Mouse (Mus musculus) forebrain, embryonic 16.5 days (tissue): ENCODE data around the gene Cisd1. TPM values are rescaled to one million over a fixed set of nuclear protein-coding genes. Genes with fewer than 3 reads are reported as not detected.

ENCODE experiments used
- ATAC-seq: fragments of 200-750 bp; cut with Nextera tagmentation; 2 replicates; pipeline ENCODE4 v1.8.0; 2017; ENCODE audit warnings: mild to moderate bottlenecking, moderate library complexity
- H3K27ac ChIP-seq: fragments of 300-500 bp; sonication (generic); 2 replicates; pipeline ENCODE4 v1.5.1; 2014; ENCODE audit warnings: low read length, control low read depth
- H3K27me3 ChIP-seq: fragments of 300-500 bp; sonication (generic); replicated peaks from 2 replicates; pipeline ENCODE4 v1.6.1; 2014; ENCODE audit warnings: low read length; ENCODE audit not compliant: control insufficient read depth, insufficient read depth
- H3K36me3 ChIP-seq: fragments of 300-500 bp; sonication (generic); 2 replicates; pipeline ENCODE4 v1.6.1; 2014; ENCODE audit not compliant: control insufficient read depth, insufficient read depth
- H3K4me1 ChIP-seq: fragments of 300-500 bp; sonication (generic); replicated peaks from 2 replicates; pipeline ENCODE4 v1.6.1; 2014; ENCODE audit warnings: low read length; ENCODE audit not compliant: control insufficient read depth, insufficient read depth
- H3K4me2 ChIP-seq: fragments of 300-500 bp; sonication (generic); 2 replicates; pipeline ENCODE4 v1.6.1; 2014; ENCODE audit warnings: mild to moderate bottlenecking, low read length, control low read depth
- H3K4me3 ChIP-seq: fragments of 300-500 bp; sonication (generic); replicated peaks from 2 replicates; pipeline ENCODE4 v1.5.1; 2014; ENCODE audit warnings: mild to moderate bottlenecking, low read length, control low read depth
- H3K9ac ChIP-seq: fragments of 300-500 bp; sonication (generic); replicated peaks from 2 replicates; pipeline ENCODE4 v1.6.1; 2014; ENCODE audit warnings: low read depth, low read length, control low read depth
- H3K9me3 ChIP-seq: fragments of 300-500 bp; sonication (generic); 2 replicates; pipeline ENCODE4 v1.6.1; 2016; ENCODE audit warnings: low read length; ENCODE audit not compliant: control insufficient read depth
- WGBS: fragments of 180-500 bp; shearing (Covaris S2); extraction: QIAGEN DNeasy Blood & Tissue Kit; methylation state at CpG from one replicate; pipeline ENCODE4 v1.1.7; 2014; 5-methylcytosine and 5-hydroxymethylcytosine counted together
- polyA plus RNA-seq: library from polyadenylated mRNA; unstranded; fragments of >200 nt; fragmentation: Nextera tagmentation; extraction: Ambion mirVana; gene quantifications from 2 replicates; pipeline ENCODE4 v1.2.1, GENCODE M21; 2015

The Cisd1 gene
- polyA plus RNA-seq, 1 experiment from 2014 or later: 252 TPM

DNA sequence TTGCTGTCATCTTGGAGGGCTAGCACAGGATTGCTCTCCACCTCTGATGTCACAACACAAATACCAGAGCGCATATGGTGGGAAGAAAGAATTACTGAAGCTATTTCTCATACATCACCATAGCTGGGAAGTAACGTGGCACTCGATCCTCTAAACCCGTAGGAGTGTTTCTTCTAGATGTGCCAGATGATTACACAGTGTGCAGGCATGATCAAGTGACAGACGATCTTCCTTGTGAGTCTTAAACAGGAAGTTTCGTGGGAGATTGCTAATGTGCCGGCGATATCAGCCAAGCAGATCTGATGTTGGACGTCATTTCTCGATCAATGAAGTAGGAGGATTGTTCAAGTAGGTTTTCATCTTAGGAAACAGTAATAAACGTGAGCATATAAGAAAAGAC is 29.0 kb upstream of the Cisd1 start:
- no peak for ATAC-seq
- H3K27ac ChIP-seq: no peak overlapping the region
- H3K4me3 ChIP-seq: no peak overlapping the region
- no peaks in the 10 kb centered on the region for H3K9me3 ChIP-seq
- 94% methylated on average over 11 of the region's 11 CpGs for WGBS
- H3K36me3 ChIP-seq: peaks cover 12% of the 10 kb centered on the region
- H3K27me3 ChIP-seq: no peaks in the 10 kb centered on the region
- H3K9ac ChIP-seq: no peak overlapping the region
- no peaks in the 10 kb centered on the region for H3K4me1 ChIP-seq
- H3K4me2 ChIP-seq: no peak overlapping the region

DNA sequence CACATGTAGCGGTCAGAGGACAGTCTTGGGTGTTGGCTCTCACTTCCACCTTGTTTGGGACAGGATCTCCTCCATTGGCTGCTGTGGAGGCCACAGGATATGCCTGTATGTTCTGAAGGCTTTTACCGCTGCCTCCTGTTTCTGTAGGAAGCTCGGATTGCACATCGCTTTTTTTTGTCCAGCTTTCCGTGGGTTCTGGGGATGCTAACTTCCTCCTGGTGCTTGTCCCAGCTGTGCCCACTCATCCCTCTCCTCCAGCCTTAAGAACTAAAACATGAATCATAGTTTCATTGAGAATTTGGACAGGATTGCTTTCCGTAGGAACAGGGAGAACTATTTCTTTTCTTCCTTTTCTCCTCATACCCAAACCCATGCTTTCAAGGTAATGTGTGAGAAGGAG is 27.1 kb upstream of the Cisd1 start:
- Histone ChIP-seq H3K9me3 (no peaks in the 10 kb centered on the region), H3K9ac (no peak overlapping the region), H3K27me3 (no peaks in the 10 kb centered on the region), H3K4me1 (no peaks in the 10 kb centered on the region), H3K4me3 (no peak overlapping the region), H3K27ac (no peak overlapping the region), H3K36me3 (peaks cover 5% of the 10 kb centered on the region; the same call in 1 of the 2 replicates), H3K4me2 (no peak overlapping the region)
- 94% methylated on average over 6 of the region's 6 CpGs for WGBS
- no peak for ATAC-seq

- WGBS: 88% methylated on average over 3 of the region's 3 CpGs
- no peaks in the 10 kb centered on the region for H3K27me3 ChIP-seq
Measured at GRCm38 (mm10) chr10:71369466-71369865, 24.7 kb upstream of the Cisd1 start.

GRCm38 (mm10) chr10:71368128-71368940 is 23.6 kb upstream of the Cisd1 start:
- H3K36me3 ChIP-seq: peaks cover 5% of the 10 kb centered on the region
- H3K27ac ChIP-seq: no peak overlapping the region
- H3K27me3 ChIP-seq: no peaks in the 10 kb centered on the region
- H3K4me3 ChIP-seq: no peak overlapping the region
- no peaks in the 10 kb centered on the region for H3K9me3 ChIP-seq
- no peak for ATAC-seq
- no peak overlapping the region for H3K4me2 ChIP-seq
- H3K4me1 ChIP-seq: no peaks in the 10 kb centered on the region
- H3K9ac ChIP-seq: no peak overlapping the region
- WGBS: 91% methylated on average over 16 of the region's 16 CpGs

More at GRCm38 (mm10) chr10:71369466-71369865, 24.7 kb upstream of the Cisd1 start:
- no peak overlapping the region for H3K9ac ChIP-seq
- ATAC-seq: no peak
- no peak overlapping the region for H3K4me3 ChIP-seq
- H3K4me2 ChIP-seq: no peak overlapping the region
- peaks cover 5% of the 10 kb centered on the region for H3K36me3 ChIP-seq
- no peaks in the 10 kb centered on the region for H3K4me1 ChIP-seq
- no peak overlapping the region for H3K27ac ChIP-seq
- no peaks in the 10 kb centered on the region for H3K9me3 ChIP-seq

DNA sequence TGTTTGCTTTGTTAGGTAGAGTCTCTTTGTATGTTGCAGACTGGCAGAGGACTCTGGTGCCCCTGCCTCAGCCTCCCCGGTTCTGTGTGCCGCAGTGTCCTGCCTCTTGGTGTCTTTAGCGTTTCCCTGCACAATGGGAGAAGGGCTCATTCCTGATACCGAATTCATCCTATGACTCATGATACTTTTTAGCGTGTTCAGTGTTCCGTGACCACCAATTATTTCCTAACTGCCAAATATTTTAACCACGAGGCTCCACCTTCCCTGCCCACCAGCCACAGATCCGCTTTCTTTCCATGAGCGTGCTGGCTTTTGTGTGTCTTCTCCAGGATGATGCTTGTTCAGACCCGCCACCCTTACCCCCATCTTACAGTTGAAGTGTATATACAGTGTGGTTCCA is 19.1 kb upstream of the Cisd1 start:
- Histone ChIP-seq H3K36me3 (peaks cover 3% of the 10 kb centered on the region; the same call in 1 of the 2 replicates), H3K27me3 (no peaks in the 10 kb centered on the region), H3K4me1 (peaks cover 8% of the 10 kb centered on the region), H3K9ac (no peak overlapping the region), H3K27ac (no peak overlapping the region), H3K4me3 (no peak overlapping the region), H3K9me3 (no peaks in the 10 kb centered on the region), H3K4me2 (no peak overlapping the region)
- no peak for ATAC-seq
- 84% methylated on average over 10 of the region's 10 CpGs for WGBS

GRCm38 (mm10) chr10:71363440-71363839 is 18.7 kb upstream of the Cisd1 start:
- H3K9me3 ChIP-seq: no peaks in the 10 kb centered on the region
- H3K36me3 ChIP-seq: peaks cover 3% of the 10 kb centered on the region; the same call in 1 of the 2 replicates
- ATAC-seq: no peak
- H3K4me2 ChIP-seq: no peak overlapping the region
- H3K4me3 ChIP-seq: no peak overlapping the region
- peaks cover 8% of the 10 kb centered on the region for H3K4me1 ChIP-seq
- WGBS: 78% methylated on average over 8 of the region's 8 CpGs
- no peaks in the 10 kb centered on the region for H3K27me3 ChIP-seq
- no peak overlapping the region for H3K27ac ChIP-seq
- no peak overlapping the region for H3K9ac ChIP-seq

- 23% methylated on average over 18 of the region's 18 CpGs for WGBS
- Histone ChIP-seq H3K4me1 (peaks cover 8% of the 10 kb centered on the region), H3K27me3 (no peaks in the 10 kb centered on the region), H3K36me3 (peaks cover 3% of the 10 kb centered on the region; the same call in 1 of the 2 replicates), H3K4me2 (peak overlapping the region; percentile 39), H3K9me3 (no peaks in the 10 kb centered on the region), H3K27ac (no peak overlapping the region; the same call in 1 of the 2 replicates), H3K4me3 (peak overlapping the region; percentile 5; the same call in 1 of the 2 replicates), H3K9ac (no peak overlapping the region)
- ATAC-seq: no peak
Measured at GRCm38 (mm10) chr10:71361836-71362562, 17.2 kb upstream of the Cisd1 start.

GRCm38 (mm10) chr10:71361044-71361443 is 16.3 kb upstream of the Cisd1 start:
- WGBS: 78% methylated on average over 7 of the region's 7 CpGs
- Histone ChIP-seq H3K9me3 (no peaks in the 10 kb centered on the region), H3K27ac (no peak overlapping the region), H3K27me3 (no peaks in the 10 kb centered on the region), H3K9ac (no peak overlapping the region), H3K4me1 (peaks cover 8% of the 10 kb centered on the region), H3K4me2 (no peak overlapping the region), H3K4me3 (no peak overlapping the region), H3K36me3 (peaks cover 3% of the 10 kb centered on the region; the same call in 1 of the 2 replicates)
- ATAC-seq: no peak

GRCm38 (mm10) chr10:71354947-71355346 is 10.2 kb upstream of the Cisd1 start:
- 86% methylated on average over 12 of the region's 12 CpGs for WGBS
- Histone ChIP-seq H3K4me3 (no peak overlapping the region), H3K9ac (no peak overlapping the region), H3K9me3 (no peaks in the 10 kb centered on the region), H3K4me1 (no peaks in the 10 kb centered on the region), H3K36me3 (no peaks in the 10 kb centered on the region), H3K27ac (no peak overlapping the region), H3K4me2 (no peak overlapping the region), H3K27me3 (no peaks in the 10 kb centered on the region)
- no peak for ATAC-seq
